Comparison of ENCODE assay signal across 8 mouse cellular contexts in genomic region chr13:30136923-30137629, GRCm38 (mm10). TPM values are rescaled to one million over a fixed set of nuclear protein-coding genes. Genes with fewer than 3 reads are reported as not detected.
DNase-seq lines count a peak whose midpoint lies in the region; ATAC-seq lines count a peak whose summit lies in the region.

No protein-coding gene starts in this region.

- peak overlapping the region; percentile 30 for H3K27ac ChIP-seq in lung, embryonic 16.5 days (ENCODE audit: low read length)
- no peak overlapping the region for H3K27ac ChIP-seq in forebrain, embryonic 12.5 days
- no peak overlapping the region for H3K27ac ChIP-seq in limb, embryonic 10.5 days

- no peaks in the 10 kb centered on the region for H3K9me3 ChIP-seq in lung, embryonic 16.5 days (ENCODE audit: control insufficient read depth, low read length)
- H3K9me3 ChIP-seq in forebrain, embryonic 12.5 days, result no peaks in the 10 kb centered on the region
- H3K9me3 ChIP-seq in limb, embryonic 10.5 days (replicated peaks), result no peaks in the 10 kb centered on the region

- DNase-seq in lung, postnatal 36 days, result no peak
- DNase-seq in limb, embryonic 10.5 days (ENCODE audit: low spot score), result no peak
- peak; percentile 22 for DNase-seq in retina, postnatal 1 day
- DNase-seq in adrenal gland, postnatal 25 days, result no peak
- DNase-seq in adrenal gland, adult (ENCODE audit: inconsistent age in 2 of 2, low spot score in 1 of 2), result no peak
- no peak for DNase-seq in thymus, postnatal 0 days (ENCODE audit: low spot score)

- H3K4me2 ChIP-seq in lung, embryonic 16.5 days (ENCODE audit: low read depth, low read length), result peak overlapping the region; percentile 87
- H3K4me2 ChIP-seq in forebrain, embryonic 12.5 days, result peak overlapping the region; percentile 88

- H3K27me3 ChIP-seq in lung, embryonic 16.5 days (ENCODE audit: control insufficient read depth, insufficient read depth, low read depth, low read length), result no peaks in the 10 kb centered on the region
- H3K27me3 ChIP-seq in forebrain, embryonic 12.5 days, result peaks cover 29% of the 10 kb centered on the region
- H3K27me3 ChIP-seq in limb, embryonic 10.5 days (ENCODE audit: low read depth, poor library complexity, severe bottlenecking), result peaks cover 41% of the 10 kb centered on the region

- peak overlapping the region; percentile 76 for H3K9ac ChIP-seq in lung, embryonic 16.5 days (ENCODE audit: low read length)
- no peak overlapping the region for H3K9ac ChIP-seq in forebrain, embryonic 12.5 days

- peak overlapping the region; percentile 78 for H3K4me3 ChIP-seq in lung, embryonic 16.5 days (ENCODE audit: low read length)
- H3K4me3 ChIP-seq in forebrain, embryonic 12.5 days (replicated peaks), result peak overlapping the region; percentile 53
- H3K4me3 ChIP-seq in limb, embryonic 10.5 days, result peak overlapping the region; percentile 77

- no peak for ATAC-seq in lung, embryonic 16.5 days (ENCODE audit: low read depth)
- no peak for ATAC-seq in forebrain, embryonic 12.5 days (ENCODE audit: low FRiP score)

- WGBS in lung, embryonic 16.5 days, result 24% methylated on average over 13 of the region's 13 CpGs
- 29% methylated on average over 13 of the region's 13 CpGs for WGBS in forebrain, embryonic 12.5 days
- WGBS in limb, embryonic 10.5 days, result 32% methylated on average over 13 of the region's 13 CpGs

- H3K36me3 ChIP-seq in lung, embryonic 16.5 days (ENCODE audit: control insufficient read depth, insufficient read depth, low read length), result 0 out of 2 replicates have a peak, but pooled peaks cover 2% of the 10 kb centered on the region
- H3K36me3 ChIP-seq in forebrain, embryonic 12.5 days (replicated peaks), result no peaks in the 10 kb centered on the region
- no peaks in the 10 kb centered on the region for H3K36me3 ChIP-seq in limb, embryonic 10.5 days

- H3K4me1 ChIP-seq in lung, embryonic 16.5 days (replicated peaks; ENCODE audit: control insufficient read depth, insufficient read depth, low read length), result peaks cover 18% of the 10 kb centered on the region
- H3K4me1 ChIP-seq in forebrain, embryonic 12.5 days, result peaks cover 3% of the 10 kb centered on the region; the same call in 1 of the 2 replicates
- peaks cover 7% of the 10 kb centered on the region for H3K4me1 ChIP-seq in limb, embryonic 10.5 days

RNA-seq across cellular contexts. Expression of gene Mboat1, which starts 0.8 kb away (rescaled TPM):
- polyA plus RNA-seq in lung, embryonic 16.5 days (2015; fragmentation: Nextera tagmentation; extraction: Ambion mirVana), result 24.2 and 26.4 TPM in 2 replicates
- 4.7 and 5.1 TPM in 2 replicates for polyA plus RNA-seq in forebrain, embryonic 12.5 days (2016; fragmentation: Nextera tagmentation; extraction: Ambion mirVana)
- polyA plus RNA-seq in limb, embryonic 10.5 days (2016; fragmentation: Nextera tagmentation; extraction: Ambion mirVana), result 3.7 and 4.3 TPM in 2 replicates
- 4.6 and 5.9 TPM in 2 replicates for total RNA-seq in adrenal gland, postnatal 25 days (2021)
- polyA plus RNA-seq in thymus, postnatal 0 days (2015; fragmentation: Nextera tagmentation; extraction: Ambion mirVana), result 10.6 and 12.9 TPM in 2 replicates
